Mouse (Mus musculus): ENCODE results near the gene Rgs5. TPM values are rescaled to one million over a fixed set of nuclear protein-coding genes. Genes with fewer than 3 reads are reported as not detected.

The Rgs5 gene
- polyA plus RNA-seq, 1 experiment from 2014 or later, result 44.1 TPM

DNA sequence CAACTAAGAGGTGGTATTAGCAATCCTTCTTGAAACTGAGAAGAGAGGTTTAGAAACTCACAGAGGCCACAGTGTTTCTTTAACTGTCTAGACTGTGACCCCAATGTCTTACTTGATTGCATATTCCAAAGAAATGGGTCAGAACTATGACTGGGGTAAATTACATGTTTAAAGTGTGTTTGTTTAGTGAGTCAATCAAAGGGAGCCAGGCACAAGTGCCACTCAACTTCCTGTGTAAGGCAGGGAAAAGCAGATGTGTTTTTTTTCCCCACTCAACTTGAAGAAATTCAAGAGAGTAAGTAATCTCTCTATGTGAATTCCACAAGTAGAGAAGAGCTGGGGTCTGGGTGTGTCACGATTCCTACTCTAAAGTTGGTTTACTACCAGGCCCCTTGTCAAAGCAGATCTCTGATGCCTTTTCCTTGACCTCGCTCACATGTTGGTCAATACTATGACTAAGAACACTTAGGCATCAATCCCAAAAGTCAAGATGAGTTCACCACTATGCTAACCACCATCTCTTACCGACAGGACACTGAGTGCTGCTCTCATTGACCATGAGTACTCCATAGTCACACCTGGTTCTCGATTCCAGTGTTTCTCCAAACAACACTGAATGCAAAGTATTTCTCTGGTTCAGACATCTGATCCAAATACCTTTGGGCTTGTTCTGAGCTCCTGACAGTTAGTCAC lies 49.2 kb downstream of the Rgs5 start:
- no peaks in the 10 kb centered on the region for H3K27me3 ChIP-seq (ENCODE audit: insufficient read depth, low read length)
- H3K4me2 ChIP-seq (ENCODE audit: low read length), result no peak overlapping the region
- H3K4me1 ChIP-seq (replicated peaks; ENCODE audit: insufficient read depth, low read length), result no peaks in the 10 kb centered on the region
- no peaks in the 10 kb centered on the region for H3K9me3 ChIP-seq (replicated peaks; ENCODE audit: low read length)
- TF ChIP-seq CTCF (IDR thresholded peaks at IDR 0.05; ENCODE audit: low read depth), result no peak
- no peak overlapping the region for H3K9ac ChIP-seq (ENCODE audit: low read depth, low read length)
- no peak overlapping the region for H3K27ac ChIP-seq
- no peak overlapping the region for H3K4me3 ChIP-seq (replicated peaks; ENCODE audit: low read depth, low read length)
- no peaks in the 10 kb centered on the region for H3K36me3 ChIP-seq (ENCODE audit: insufficient read depth, low read length)
- DNase-seq (ENCODE audit: low spot score), result no peak
- WGBS, result 82% methylated on average over 4 of the region's 4 CpGs
- no peak for ATAC-seq (replicated peaks; ENCODE audit: low FRiP score, low read depth)

DNA sequence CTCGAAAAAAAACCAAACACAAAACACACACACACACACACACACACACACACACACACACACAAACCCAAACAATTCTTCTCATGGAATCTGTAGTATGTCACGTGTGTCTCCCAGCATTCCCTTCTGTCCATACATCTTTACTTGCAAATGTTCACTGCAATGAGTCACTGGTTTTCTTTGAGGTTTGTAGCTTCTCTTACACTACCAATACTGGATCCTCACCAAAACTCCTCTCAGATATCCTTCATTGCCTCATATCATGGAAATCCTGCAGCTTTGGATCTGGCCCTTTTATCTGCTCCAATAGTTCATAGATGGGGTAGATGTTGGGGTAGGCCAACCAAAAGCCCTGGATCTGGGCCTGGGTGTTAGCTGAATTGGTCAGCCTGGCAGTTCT lies 66.5 kb downstream of the Rgs5 start:
- Histone ChIP-seq H3K9ac (ENCODE audit: low read depth, low read length) (no peak overlapping the region), H3K4me2 (ENCODE audit: low read length) (no peak overlapping the region), H3K27ac (no peak overlapping the region), H3K4me3 (replicated peaks; ENCODE audit: low read depth, low read length) (no peak overlapping the region), H3K27me3 (ENCODE audit: insufficient read depth, low read length) (no peaks in the 10 kb centered on the region), H3K9me3 (replicated peaks; ENCODE audit: low read length) (no peaks in the 10 kb centered on the region), H3K36me3 (ENCODE audit: insufficient read depth, low read length) (no peaks in the 10 kb centered on the region), H3K4me1 (replicated peaks; ENCODE audit: insufficient read depth, low read length) (no peaks in the 10 kb centered on the region)
- no peak for ATAC-seq (replicated peaks; ENCODE audit: low FRiP score, low read depth)
- DNase-seq (ENCODE audit: low spot score), result no peak
- no peak for TF ChIP-seq CTCF (IDR thresholded peaks at IDR 0.05; ENCODE audit: low read depth)
- WGBS, result 77% methylated on average over 2 of the region's 2 CpGs

DNA sequence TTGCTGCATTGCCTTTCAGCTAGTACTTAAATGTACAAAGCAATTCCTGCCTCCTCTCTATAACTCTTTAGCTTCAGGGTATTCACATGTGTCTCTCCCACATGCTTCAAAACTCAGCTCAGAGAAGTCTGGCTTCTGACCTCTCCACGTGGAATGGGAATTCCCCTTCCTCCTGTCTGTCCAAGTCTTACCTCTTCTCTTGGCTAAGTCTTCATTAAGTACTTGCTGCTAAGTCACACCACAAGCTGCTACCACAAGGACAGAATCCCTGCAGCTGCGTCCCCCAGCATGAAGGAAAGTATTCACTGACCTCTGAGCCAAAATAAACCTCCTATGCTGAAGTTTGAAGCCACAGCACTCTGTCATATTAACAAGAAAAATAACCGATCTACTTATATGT lies 71.0 kb downstream of the Rgs5 start:
- Histone ChIP-seq H3K9me3 (replicated peaks; ENCODE audit: low read length) (no peaks in the 10 kb centered on the region), H3K4me2 (ENCODE audit: low read length) (no peak overlapping the region), H3K27me3 (ENCODE audit: insufficient read depth, low read length) (no peaks in the 10 kb centered on the region), H3K4me3 (replicated peaks; ENCODE audit: low read depth, low read length) (no peak overlapping the region), H3K9ac (ENCODE audit: low read depth, low read length) (no peak overlapping the region), H3K4me1 (replicated peaks; ENCODE audit: insufficient read depth, low read length) (no peaks in the 10 kb centered on the region), H3K36me3 (ENCODE audit: insufficient read depth, low read length) (no peaks in the 10 kb centered on the region), H3K27ac (no peak overlapping the region)
- WGBS, result 59% methylated on average over 3 of the region's 3 CpGs
- no peak for ATAC-seq (replicated peaks; ENCODE audit: low FRiP score, low read depth)
- DNase-seq (ENCODE audit: low spot score), result peak; percentile 20
- TF ChIP-seq CTCF (IDR thresholded peaks at IDR 0.05; ENCODE audit: low read depth), result no peak

DNA sequence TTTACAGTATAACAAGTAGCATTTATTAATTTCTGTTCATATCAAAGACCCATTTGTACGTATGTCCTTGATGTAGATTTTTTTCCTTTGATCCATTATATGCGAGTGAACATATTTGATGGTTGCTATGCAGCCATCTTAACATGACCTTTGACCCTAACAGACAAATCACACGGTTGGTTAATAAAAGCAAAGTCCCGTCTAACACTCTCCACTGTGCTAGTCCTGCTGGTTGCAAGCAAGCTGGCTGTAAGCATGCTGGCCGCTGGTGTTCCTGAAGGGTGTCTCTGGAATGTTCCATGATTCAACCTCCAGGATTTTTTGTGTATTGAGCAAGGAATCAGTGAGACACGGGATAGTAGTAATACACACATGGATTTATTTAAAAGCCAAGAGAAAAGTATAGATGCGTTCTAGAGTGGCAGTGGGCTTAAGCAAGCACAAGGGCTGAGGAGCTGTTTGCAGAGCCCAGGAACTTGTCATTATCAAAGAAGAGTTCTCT lies 75.3 kb downstream of the Rgs5 start:
- no peak for ATAC-seq (replicated peaks; ENCODE audit: low FRiP score, low read depth)
- H3K27me3 ChIP-seq (ENCODE audit: insufficient read depth, low read length), result no peaks in the 10 kb centered on the region
- WGBS, result 73% methylated on average over 7 of the region's 7 CpGs
- no peaks in the 10 kb centered on the region for H3K9me3 ChIP-seq (replicated peaks; ENCODE audit: low read length)
- TF ChIP-seq CTCF (IDR thresholded peaks at IDR 0.05; ENCODE audit: low read depth), result no peak
- H3K36me3 ChIP-seq (ENCODE audit: insufficient read depth, low read length), result no peaks in the 10 kb centered on the region
- no peak for DNase-seq (ENCODE audit: low spot score)
- no peak overlapping the region for H3K27ac ChIP-seq
- no peak overlapping the region for H3K4me2 ChIP-seq (ENCODE audit: low read length)
- no peaks in the 10 kb centered on the region for H3K4me1 ChIP-seq (replicated peaks; ENCODE audit: insufficient read depth, low read length)
- no peak overlapping the region for H3K4me3 ChIP-seq (replicated peaks; ENCODE audit: low read depth, low read length)
- no peak overlapping the region for H3K9ac ChIP-seq (ENCODE audit: low read depth, low read length)

DNA sequence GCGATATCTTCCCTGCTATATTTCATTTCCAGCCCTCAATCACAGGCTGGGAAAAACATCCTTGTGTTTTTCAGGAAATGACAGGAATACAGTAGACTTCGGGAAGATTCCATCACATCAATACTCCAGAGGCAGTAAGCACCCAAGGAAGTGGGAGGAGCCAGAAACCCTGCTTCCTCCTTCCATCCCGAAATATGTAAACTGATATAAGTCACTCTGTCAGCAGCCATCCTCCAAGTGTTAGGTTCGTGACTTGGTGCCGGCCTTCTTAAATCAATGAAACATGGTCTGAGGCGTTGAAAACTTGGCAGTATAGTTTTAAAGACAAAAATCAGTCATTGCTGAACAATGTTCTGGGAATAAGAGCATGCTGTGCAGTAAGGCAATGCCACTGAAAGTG lies 80.8 kb downstream of the Rgs5 start:
- Histone ChIP-seq H3K36me3 (ENCODE audit: insufficient read depth, low read length) (no peaks in the 10 kb centered on the region), H3K4me1 (replicated peaks; ENCODE audit: insufficient read depth, low read length) (no peaks in the 10 kb centered on the region), H3K9ac (ENCODE audit: low read depth, low read length) (no peak overlapping the region), H3K9me3 (replicated peaks; ENCODE audit: low read length) (no peaks in the 10 kb centered on the region), H3K4me2 (ENCODE audit: low read length) (no peak overlapping the region), H3K27me3 (ENCODE audit: insufficient read depth, low read length) (no peaks in the 10 kb centered on the region), H3K4me3 (replicated peaks; ENCODE audit: low read depth, low read length) (no peak overlapping the region), H3K27ac (no peak overlapping the region)
- DNase-seq (ENCODE audit: low spot score), result no peak
- no peak for ATAC-seq (replicated peaks; ENCODE audit: low FRiP score, low read depth)
- WGBS, result 66% methylated on average over 6 of the region's 6 CpGs
- TF ChIP-seq CTCF (IDR thresholded peaks at IDR 0.05; ENCODE audit: low read depth), result no peak

DNA sequence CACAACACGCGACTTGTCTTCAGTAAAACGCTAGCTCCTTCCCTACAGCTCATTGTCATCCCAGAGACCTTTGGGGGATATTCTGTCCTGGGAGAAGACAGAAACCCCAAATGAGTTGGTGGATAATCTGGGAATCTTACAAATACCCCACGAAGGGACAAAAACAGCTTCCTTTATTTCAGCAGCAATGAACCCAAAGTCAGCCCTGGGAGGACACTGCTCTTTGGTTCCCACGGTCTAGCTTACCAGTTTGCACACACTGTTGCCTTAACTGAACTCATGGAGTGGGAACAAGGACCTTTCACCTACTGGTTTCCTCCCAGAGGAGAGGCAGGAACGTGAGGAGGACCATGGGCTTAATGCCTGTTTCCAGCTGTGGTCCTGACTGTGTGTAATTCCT lies 81.9 kb downstream of the Rgs5 start:
- no peak overlapping the region for H3K27ac ChIP-seq
- ATAC-seq (replicated peaks; ENCODE audit: low FRiP score, low read depth), result no peak
- H3K9ac ChIP-seq (ENCODE audit: low read depth, low read length), result no peak overlapping the region
- no peak overlapping the region for H3K4me2 ChIP-seq (ENCODE audit: low read length)
- no peaks in the 10 kb centered on the region for H3K9me3 ChIP-seq (replicated peaks; ENCODE audit: low read length)
- WGBS, result 78% methylated on average over 6 of the region's 6 CpGs
- H3K27me3 ChIP-seq (ENCODE audit: insufficient read depth, low read length), result no peaks in the 10 kb centered on the region
- H3K36me3 ChIP-seq (ENCODE audit: insufficient read depth, low read length), result no peaks in the 10 kb centered on the region
- H3K4me1 ChIP-seq (replicated peaks; ENCODE audit: insufficient read depth, low read length), result no peaks in the 10 kb centered on the region
- H3K4me3 ChIP-seq (replicated peaks; ENCODE audit: low read depth, low read length), result no peak overlapping the region
- TF ChIP-seq CTCF (IDR thresholded peaks at IDR 0.05; ENCODE audit: low read depth), result no peak
- DNase-seq (ENCODE audit: low spot score), result no peak

DNA sequence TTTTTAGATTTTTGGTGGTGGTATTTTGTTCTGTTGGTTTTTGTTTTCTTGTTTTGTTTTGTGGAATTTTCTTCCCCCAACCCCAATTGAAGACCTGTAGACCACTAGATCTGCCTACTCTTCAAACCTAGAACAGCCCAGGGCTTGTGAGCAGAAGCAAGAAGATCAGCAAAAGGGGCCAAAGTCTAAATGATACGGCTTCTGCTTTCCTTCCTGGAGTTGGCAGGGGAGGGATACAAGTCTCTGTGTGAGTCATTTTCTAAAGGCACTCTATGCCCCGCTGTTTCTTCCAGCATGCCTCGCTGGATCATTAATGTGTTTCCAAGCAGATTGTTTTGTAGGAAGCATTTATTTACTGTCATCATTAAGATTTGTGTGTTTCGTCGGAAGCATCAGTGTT lies 85.8 kb downstream of the Rgs5 start:
- 79% methylated on average over 5 of the region's 5 CpGs for WGBS
- Histone ChIP-seq H3K36me3 (ENCODE audit: insufficient read depth, low read length) (no peaks in the 10 kb centered on the region), H3K27ac (no peak overlapping the region), H3K27me3 (ENCODE audit: insufficient read depth, low read length) (no peaks in the 10 kb centered on the region), H3K9ac (ENCODE audit: low read depth, low read length) (no peak overlapping the region), H3K9me3 (replicated peaks; ENCODE audit: low read length) (no peaks in the 10 kb centered on the region), H3K4me3 (replicated peaks; ENCODE audit: low read depth, low read length) (no peak overlapping the region), H3K4me1 (replicated peaks; ENCODE audit: insufficient read depth, low read length) (no peaks in the 10 kb centered on the region), H3K4me2 (ENCODE audit: low read length) (no peak overlapping the region)
- ATAC-seq (replicated peaks; ENCODE audit: low FRiP score, low read depth) (no peak), DNase-seq (ENCODE audit: low spot score) (no peak)
- no peak for TF ChIP-seq CTCF (IDR thresholded peaks at IDR 0.05; ENCODE audit: low read depth)

Other genes with a start within 250 kb of the Rgs5 start
- 25.9 and 31.9 TPM in 2 replicates for gene Nuf2, start 124.0 kb upstream of the Rgs5 start, polyA plus RNA-seq (2015; fragmentation: Nextera tagmentation; extraction: Ambion mirVana)
- 2.7 and 2.8 TPM in 2 replicates for gene Rgs4, start 92.1 kb downstream of the Rgs5 start, polyA plus RNA-seq (2015; fragmentation: Nextera tagmentation; extraction: Ambion mirVana)